Mouse (Mus musculus): ENCODE measurements around the gene Rab6a. TPM values are rescaled to one million over a fixed set of nuclear protein-coding genes. Genes with fewer than 3 reads are reported as not detected.

The Rab6a gene
- polyA plus RNA-seq, 1 experiment from 2014 or later = 256 TPM

DNA sequence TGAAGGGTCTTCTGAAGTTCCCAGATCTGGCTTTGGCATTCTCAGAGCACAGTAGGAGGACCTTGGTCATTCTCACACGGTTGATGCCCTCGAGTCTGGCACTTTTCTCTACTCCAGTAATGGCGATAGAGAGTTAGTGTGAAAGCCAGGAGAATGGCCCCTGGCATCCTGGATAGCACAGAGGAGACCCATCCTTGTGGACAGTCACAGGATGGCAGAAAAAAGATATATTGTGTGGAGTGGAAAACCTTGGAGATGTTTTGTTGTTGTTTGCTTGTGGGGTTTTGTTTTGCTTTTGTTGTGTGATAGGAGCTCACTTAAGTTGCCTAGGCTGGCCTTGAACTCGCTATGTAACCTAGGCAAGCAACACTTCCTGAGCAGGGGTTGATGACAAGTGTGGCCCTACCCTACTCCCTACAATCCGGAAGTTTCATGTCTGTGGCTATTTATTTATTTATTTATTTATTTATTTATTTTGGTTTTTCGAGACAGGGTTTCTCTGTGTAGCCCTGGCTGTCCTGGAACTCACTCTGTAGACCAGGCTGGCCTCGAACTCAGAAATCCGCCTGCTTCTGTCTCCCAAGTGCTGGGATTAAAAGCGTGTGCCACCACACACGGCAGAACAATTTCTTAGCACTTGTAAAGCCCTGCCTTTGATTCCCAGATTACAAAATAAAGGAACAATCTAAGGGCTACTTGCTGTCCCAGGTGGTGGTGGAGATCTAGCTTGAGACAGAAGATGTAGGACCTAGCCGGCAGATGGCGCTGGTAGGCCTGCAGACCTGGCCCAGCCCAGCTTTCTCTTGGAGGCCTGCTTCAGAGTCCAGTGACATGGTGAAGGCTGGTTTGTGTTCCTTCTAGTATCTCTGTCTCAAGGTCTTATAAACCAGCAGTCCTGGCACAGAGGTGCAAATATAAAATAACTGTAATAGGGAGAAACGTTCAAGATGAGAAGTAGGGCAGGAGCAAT, 78.1 kb downstream of the Rab6a start:
- Histone ChIP-seq H3K4me2 (no peak overlapping the region), H3K27me3 (no peaks in the 10 kb centered on the region), H3K9ac (no peak overlapping the region), H3K27ac (replicated peaks) (no peak overlapping the region), H3K9me3 (no peaks in the 10 kb centered on the region), H3K4me1 (replicated peaks) (no peaks in the 10 kb centered on the region; the same call in 1 of the 2 replicates), H3K36me3 (no peaks in the 10 kb centered on the region), H3K4me3 (no peak overlapping the region)
- 44% methylated on average over 13 of the region's 13 CpGs for WGBS
- peak; percentile 68; the same call in 1 of the 2 replicates for ATAC-seq (ENCODE audit: low read depth)

DNA sequence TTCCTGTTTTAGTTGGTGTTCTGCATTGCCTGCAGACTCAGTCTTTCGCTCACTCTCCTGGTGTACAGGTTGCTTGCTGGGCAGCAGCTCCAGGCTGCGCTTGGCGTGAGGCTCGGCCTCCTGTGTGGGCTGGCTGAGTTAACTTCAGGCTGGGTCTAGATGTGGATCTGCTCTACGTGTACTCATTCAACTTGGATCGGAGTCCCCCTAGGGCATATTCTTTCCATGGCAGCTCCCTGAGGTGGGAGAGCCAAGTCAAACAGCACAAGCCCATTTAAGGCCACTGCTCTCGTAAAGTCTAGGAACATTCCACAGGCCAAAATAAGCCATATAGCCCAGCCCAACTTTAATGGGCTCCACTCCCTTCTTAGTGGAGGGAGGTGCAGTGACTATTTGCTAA, 81.3 kb downstream of the Rab6a start:
- WGBS = 75% methylated on average over 7 of the region's 7 CpGs
- Histone ChIP-seq H3K27ac (replicated peaks) (no peak overlapping the region), H3K4me3 (no peak overlapping the region), H3K4me1 (replicated peaks) (no peaks in the 10 kb centered on the region), H3K9me3 (no peaks in the 10 kb centered on the region), H3K4me2 (no peak overlapping the region), H3K36me3 (no peaks in the 10 kb centered on the region), H3K27me3 (no peaks in the 10 kb centered on the region), H3K9ac (no peak overlapping the region)
- ATAC-seq (ENCODE audit: low read depth) = no peak

Other genes starting within 250 kb of the Rab6a start
- gene C2cd3, start 235.2 kb upstream of the Rab6a start, polyA plus RNA-seq (2015; fragmentation: Nextera tagmentation; extraction: Ambion mirVana) = 21.2 and 22.4 TPM in 2 replicates
- 140 and 142 TPM in 2 replicates for gene Ppme1, start 235.1 kb upstream of the Rab6a start, polyA plus RNA-seq (2015; fragmentation: Nextera tagmentation; extraction: Ambion mirVana)
- not detected in 2 replicates for gene Ucp3, start 134.4 kb upstream of the Rab6a start, polyA plus RNA-seq (2015; fragmentation: Nextera tagmentation; extraction: Ambion mirVana)
- gene Ucp2, start 114.1 kb upstream of the Rab6a start, polyA plus RNA-seq (2015; fragmentation: Nextera tagmentation; extraction: Ambion mirVana) = 71.0 and 76.4 TPM in 2 replicates
- gene Dnajb13, start 92.5 kb upstream of the Rab6a start, polyA plus RNA-seq (2015; fragmentation: Nextera tagmentation; extraction: Ambion mirVana) = 2.5 and 2.6 TPM in 2 replicates
- gene Coa4, start 70.3 kb upstream of the Rab6a start, polyA plus RNA-seq (2015; fragmentation: Nextera tagmentation; extraction: Ambion mirVana) = 17.7 and 18.4 TPM in 2 replicates
- gene Mrpl48, start 891 bp downstream of the Rab6a start, polyA plus RNA-seq (2015; fragmentation: Nextera tagmentation; extraction: Ambion mirVana) = 79.0 and 85.6 TPM in 2 replicates
- gene Plekhb1, start 55.0 kb downstream of the Rab6a start, polyA plus RNA-seq (2015; fragmentation: Nextera tagmentation; extraction: Ambion mirVana) = 25.8 and 26.9 TPM in 2 replicates
- gene Fam168a, start 99.2 kb downstream of the Rab6a start, polyA plus RNA-seq (2015; fragmentation: Nextera tagmentation; extraction: Ambion mirVana) = 90.4 and 97.8 TPM in 2 replicates

All from neural tube, embryonic 13.5 days (tissue).